Mouse (Mus musculus): ENCODE measurements around the gene C1qtnf5. TPM values are rescaled to one million over a fixed set of nuclear protein-coding genes. Genes with fewer than 3 reads are reported as not detected.
A peak's percentile ranks its signal among the peaks of the same experiment; 100 is the strongest.

Gene C1qtnf5
- polyA plus RNA-seq, 1 experiment from 2014 or later: 0.40 TPM

GRCm38 (mm10) chr9:44134101-44134850 lies 27.2 kb downstream of the C1qtnf5 start, which contains the start of gene Mcam:
Gene Mcam (plus strand): TSS chr9:44134469.
- ATAC-seq (ENCODE audit: insufficient number of reproducible peaks, low FRiP score, low TSS enrichment, low read depth) (peak; percentile 40; the same call in 1 of the 2 replicates), DNase-seq (ENCODE audit: low spot score) (peak; percentile 70)
- peak within 1 kb of the TSS; percentile 78 for H3K4me2 ChIP-seq (ENCODE audit: low read depth, severe bottlenecking)
- peak within 1 kb of the TSS; percentile 45 for H3K4me3 ChIP-seq (ENCODE audit: low read depth, low read length)
- H3K9me3 ChIP-seq (ENCODE audit: control insufficient read depth, low read length): no peaks in the 10 kb centered on the region
- H3K4me1 ChIP-seq (ENCODE audit: control insufficient read depth, insufficient read depth, low read length): peaks cover 28% of the 10 kb centered on the region
- H3K9ac ChIP-seq (ENCODE audit: low read length): peak within 1 kb of the TSS; percentile 52
- peak within 1 kb of the TSS; percentile 30; the same call in 1 of the 2 replicates for H3K27ac ChIP-seq (replicated peaks; ENCODE audit: low read depth, low read length)
- peaks cover 2% of the 10 kb centered on the region; the same call in 1 of the 2 replicates for H3K36me3 ChIP-seq (ENCODE audit: control insufficient read depth, insufficient read depth, low read length)
- peaks cover 44% of the 10 kb centered on the region for H3K27me3 ChIP-seq (ENCODE audit: control insufficient read depth, insufficient read depth, low read length)
- WGBS: 2% methylated on average over 52 of the region's 55 CpGs

- peaks cover 44% of the 10 kb centered on the region for H3K27me3 ChIP-seq (ENCODE audit: control insufficient read depth, insufficient read depth, low read length)
- no peaks in the 10 kb centered on the region for H3K9me3 ChIP-seq (ENCODE audit: control insufficient read depth, low read length)
- peak; percentile 49 for DNase-seq (ENCODE audit: low spot score)
- peaks cover 2% of the 10 kb centered on the region for H3K36me3 ChIP-seq (ENCODE audit: control insufficient read depth, insufficient read depth, low read length)
- 3% methylated on average over 46 of the region's 49 CpGs for WGBS
- H3K4me2 ChIP-seq (ENCODE audit: low read depth, severe bottlenecking): peak overlapping the region; percentile 78
- H3K4me1 ChIP-seq (ENCODE audit: control insufficient read depth, insufficient read depth, low read length): peaks cover 21% of the 10 kb centered on the region
- peak overlapping the region; percentile 52 for H3K9ac ChIP-seq (ENCODE audit: low read length)
- 0 out of 2 replicates have a peak, but pooled peaks have one; percentile 6 for ATAC-seq (ENCODE audit: insufficient number of reproducible peaks, low FRiP score, low TSS enrichment, low read depth)
- peak overlapping the region; percentile 45 for H3K4me3 ChIP-seq (ENCODE audit: low read depth, low read length)
- no peak overlapping the region for H3K27ac ChIP-seq (replicated peaks; ENCODE audit: low read depth, low read length)
These were observed 28.0 kb downstream of the C1qtnf5 start for GRCm38 (mm10) chr9:44134851-44135730.

GRCm38 (mm10) chr9:44135731-44136411 lies 28.8 kb downstream of the C1qtnf5 start:
- H3K27ac ChIP-seq (replicated peaks; ENCODE audit: low read depth, low read length): no peak overlapping the region
- no peak overlapping the region for H3K9ac ChIP-seq (ENCODE audit: low read length)
- peaks cover 13% of the 10 kb centered on the region for H3K4me1 ChIP-seq (ENCODE audit: control insufficient read depth, insufficient read depth, low read length)
- H3K36me3 ChIP-seq (ENCODE audit: control insufficient read depth, insufficient read depth, low read length): peaks cover 2% of the 10 kb centered on the region
- peak overlapping the region; percentile 78 for H3K4me2 ChIP-seq (ENCODE audit: low read depth, severe bottlenecking)
- ATAC-seq (ENCODE audit: insufficient number of reproducible peaks, low FRiP score, low TSS enrichment, low read depth): no peak
- H3K4me3 ChIP-seq (ENCODE audit: low read depth, low read length): peak overlapping the region; percentile 45; the same call in 1 of the 2 replicates
- DNase-seq (ENCODE audit: low spot score): no peak
- H3K27me3 ChIP-seq (ENCODE audit: control insufficient read depth, insufficient read depth, low read length): peaks cover 44% of the 10 kb centered on the region
- WGBS: 59% methylated on average over 7 of the region's 7 CpGs
- no peaks in the 10 kb centered on the region for H3K9me3 ChIP-seq (ENCODE audit: control insufficient read depth, low read length)

- no peak overlapping the region for H3K9ac ChIP-seq (ENCODE audit: low read length)
- peaks cover 2% of the 10 kb centered on the region for H3K36me3 ChIP-seq (ENCODE audit: control insufficient read depth, insufficient read depth, low read length)
- ATAC-seq (ENCODE audit: insufficient number of reproducible peaks, low FRiP score, low TSS enrichment, low read depth): no peak
- peaks cover 9% of the 10 kb centered on the region for H3K4me1 ChIP-seq (ENCODE audit: control insufficient read depth, insufficient read depth, low read length)
- WGBS: 66% methylated on average over 4 of the region's 4 CpGs
- H3K4me2 ChIP-seq (ENCODE audit: low read depth, severe bottlenecking): no peak overlapping the region
- H3K27ac ChIP-seq (replicated peaks; ENCODE audit: low read depth, low read length): no peak overlapping the region
- no peaks in the 10 kb centered on the region for H3K9me3 ChIP-seq (ENCODE audit: control insufficient read depth, low read length)
- H3K4me3 ChIP-seq (ENCODE audit: low read depth, low read length): no peak overlapping the region
- no peak for DNase-seq (ENCODE audit: low spot score)
- H3K27me3 ChIP-seq (ENCODE audit: control insufficient read depth, insufficient read depth, low read length): peaks cover 29% of the 10 kb centered on the region
These were observed 30.8 kb downstream of the C1qtnf5 start for GRCm38 (mm10) chr9:44137846-44138245.

- Histone ChIP-seq H3K36me3 (ENCODE audit: control insufficient read depth, insufficient read depth, low read length) (peaks cover 4% of the 10 kb centered on the region), H3K4me1 (ENCODE audit: control insufficient read depth, insufficient read depth, low read length) (no peaks in the 10 kb centered on the region), H3K9ac (ENCODE audit: low read length) (no peak overlapping the region), H3K4me3 (ENCODE audit: low read depth, low read length) (no peak overlapping the region), H3K27me3 (ENCODE audit: control insufficient read depth, insufficient read depth, low read length) (no peaks in the 10 kb centered on the region), H3K9me3 (ENCODE audit: control insufficient read depth, low read length) (no peaks in the 10 kb centered on the region), H3K27ac (replicated peaks; ENCODE audit: low read depth, low read length) (no peak overlapping the region), H3K4me2 (ENCODE audit: low read depth, severe bottlenecking) (no peak overlapping the region)
- DNase-seq (ENCODE audit: low spot score) (no peak), ATAC-seq (ENCODE audit: insufficient number of reproducible peaks, low FRiP score, low TSS enrichment, low read depth) (no peak)
- 66% methylated on average over 5 of the region's 5 CpGs for WGBS
These were observed 34.9 kb downstream of the C1qtnf5 start for GRCm38 (mm10) chr9:44141951-44142350.

- no peaks in the 10 kb centered on the region for H3K4me1 ChIP-seq (ENCODE audit: control insufficient read depth, insufficient read depth, low read length)
- no peak overlapping the region for H3K9ac ChIP-seq (ENCODE audit: low read length)
- H3K4me2 ChIP-seq (ENCODE audit: low read depth, severe bottlenecking): no peak overlapping the region
- H3K36me3 ChIP-seq (ENCODE audit: control insufficient read depth, insufficient read depth, low read length): peaks cover 2% of the 10 kb centered on the region; the same call in 1 of the 2 replicates
- DNase-seq (ENCODE audit: low spot score) (no peak), ATAC-seq (ENCODE audit: insufficient number of reproducible peaks, low FRiP score, low TSS enrichment, low read depth) (no peak)
- no peaks in the 10 kb centered on the region for H3K27me3 ChIP-seq (ENCODE audit: control insufficient read depth, insufficient read depth, low read length)
- no peaks in the 10 kb centered on the region for H3K9me3 ChIP-seq (ENCODE audit: control insufficient read depth, low read length)
- 94% methylated on average over 5 of the region's 5 CpGs for whole genome bisulfite sequencing
- no peak overlapping the region for H3K4me3 ChIP-seq (ENCODE audit: low read depth, low read length)
- no peak overlapping the region for H3K27ac ChIP-seq (replicated peaks; ENCODE audit: low read depth, low read length)
These were observed 36.4 kb downstream of the C1qtnf5 start for GRCm38 (mm10) chr9:44143421-44143820.

- no peaks in the 10 kb centered on the region for H3K27me3 ChIP-seq (ENCODE audit: control insufficient read depth, insufficient read depth, low read length)
- H3K4me1 ChIP-seq (ENCODE audit: control insufficient read depth, insufficient read depth, low read length): no peaks in the 10 kb centered on the region
- peaks cover 3% of the 10 kb centered on the region; the same call in 1 of the 2 replicates for H3K36me3 ChIP-seq (ENCODE audit: control insufficient read depth, insufficient read depth, low read length)
- H3K9ac ChIP-seq (ENCODE audit: low read length): no peak overlapping the region
- H3K9me3 ChIP-seq (ENCODE audit: control insufficient read depth, low read length): no peaks in the 10 kb centered on the region
- no peak overlapping the region for H3K4me3 ChIP-seq (ENCODE audit: low read depth, low read length)
- DNase-seq (ENCODE audit: low spot score) (no peak), ATAC-seq (ENCODE audit: insufficient number of reproducible peaks, low FRiP score, low TSS enrichment, low read depth) (no peak)
- no peak overlapping the region for H3K27ac ChIP-seq (replicated peaks; ENCODE audit: low read depth, low read length)
- 33% methylated on average over 7 of the region's 8 CpGs for WGBS
- H3K4me2 ChIP-seq (ENCODE audit: low read depth, severe bottlenecking): no peak overlapping the region
These were observed 37.1 kb downstream of the C1qtnf5 start for GRCm38 (mm10) chr9:44144023-44144717.
